Mouse (Mus musculus) heart, postnatal 4 days (tissue): ENCODE measurements around the gene Fam118a. TPM values are rescaled to one million over a fixed set of nuclear protein-coding genes. Genes with fewer than 3 reads are reported as not detected.
A peak's percentile ranks its signal among the peaks of the same experiment; 100 is the strongest.
"Not testable (repeated sequence)": the region's sequence is repeated elsewhere in the genome, so short reads cannot be mapped to it uniquely, and the experiment has no call there.

ENCODE experiments used
- DNase-seq: peaks from one replicate; pipeline ENCODE4 v3.0.0; 2021
- total RNA-seq, 2 experiments: library from RNA; stranded (reverse); gene quantifications; 2 replicates each; pipeline ENCODE4 v1.2.3; 2021

The Fam118a gene
- 10 to 100 TPM; 14.6 to 14.9 TPM for total RNA-seq

DNA sequence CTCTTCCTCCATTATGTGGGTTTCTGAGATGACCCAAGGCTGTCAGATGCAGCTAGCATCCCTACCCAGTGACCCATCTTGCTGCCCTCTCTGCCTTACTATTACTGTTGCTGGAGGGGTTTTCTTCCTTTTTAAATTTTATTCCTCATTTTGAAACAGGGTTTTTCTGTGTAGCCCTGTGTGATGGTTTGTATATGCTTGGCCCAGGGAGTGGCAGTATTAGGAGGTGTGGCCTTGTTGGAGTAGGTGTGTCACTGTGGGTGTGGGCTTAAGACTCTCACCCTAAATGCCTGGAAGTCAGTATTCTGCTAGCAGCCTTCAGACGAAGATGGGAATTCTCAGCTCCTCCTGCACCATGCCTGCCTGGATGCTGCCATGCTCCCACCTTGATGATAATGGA is at the start of gene Fam118a:
TSS of gene Fam118a (plus strand) at position 301 of the 400 bp plus-strand sequence.
- not testable (repeated sequence) for DNase-seq

DNA sequence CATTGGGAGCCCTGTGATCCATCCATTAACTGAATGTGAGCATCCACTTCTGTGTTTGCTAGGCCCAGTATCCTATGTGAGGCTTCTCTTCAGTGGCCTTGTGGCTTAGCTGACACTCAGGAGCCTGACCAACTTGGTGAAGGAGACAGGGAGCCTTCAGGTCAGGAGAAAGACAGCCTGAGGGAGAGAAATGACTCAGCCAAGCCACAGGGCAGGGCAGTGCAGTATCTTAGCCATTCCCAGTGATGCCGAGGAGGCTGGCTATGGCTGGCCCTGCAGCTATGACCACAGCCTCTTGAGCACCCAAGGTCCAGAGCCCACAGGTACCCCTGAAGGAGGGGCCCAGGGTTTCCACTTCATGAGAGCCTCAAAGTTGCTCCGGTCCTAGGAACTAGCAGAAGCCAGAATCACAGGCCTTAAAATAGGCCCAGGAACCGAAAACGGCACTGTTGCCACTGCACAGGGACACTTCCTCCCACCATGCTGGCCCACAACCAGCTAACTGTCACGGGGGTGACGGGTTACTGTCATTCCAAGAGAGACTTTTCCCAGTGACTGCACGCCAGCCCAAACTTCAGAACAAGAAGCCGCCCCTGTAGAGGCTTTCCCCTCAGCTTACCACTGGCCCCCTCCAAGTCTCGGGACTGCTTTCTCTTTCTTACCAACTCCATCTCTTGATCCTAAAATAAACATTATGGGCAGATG is 47.0 kb upstream of the Fam118a start:
- peak; percentile 17 for DNase-seq

GRCm38 (mm10) chr15:84982888-84983287 is 45.9 kb upstream of the Fam118a start:
- no peak for DNase-seq

- no peak for DNase-seq
Observed at GRCm38 (mm10) chr15:84983721-84984120, 45.0 kb upstream of the Fam118a start.

DNA sequence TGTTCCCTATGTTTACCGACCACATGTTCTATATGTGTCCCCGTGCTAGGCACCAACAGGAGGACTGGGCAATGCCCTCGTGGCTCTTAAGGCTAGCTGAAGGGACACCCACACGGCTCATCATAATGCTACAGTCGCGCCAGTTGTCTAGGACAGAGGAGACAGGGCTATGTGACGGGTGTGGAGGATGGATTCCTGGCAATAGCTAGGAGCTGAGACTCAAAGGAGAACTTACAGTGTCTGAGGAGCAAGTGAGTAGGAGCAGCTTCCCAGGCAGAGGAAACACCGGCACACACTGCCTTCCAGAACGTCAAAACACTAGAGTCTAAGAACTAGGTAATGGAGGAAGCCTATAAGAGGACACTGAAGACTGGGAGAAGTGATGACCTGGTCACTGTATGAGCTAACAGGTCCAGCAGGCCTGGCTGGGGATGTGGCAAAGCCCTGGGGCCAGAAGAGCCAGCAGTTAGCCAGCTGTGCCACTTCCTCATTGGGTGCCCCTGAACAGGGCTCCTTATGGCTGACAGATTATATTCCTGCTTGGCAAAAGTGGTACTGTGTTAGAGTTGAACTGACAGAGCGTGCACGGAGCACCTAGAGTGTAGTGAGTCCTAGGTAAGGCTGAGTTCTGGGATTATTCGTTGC is 43.1 kb upstream of the Fam118a start:
- DNase-seq, result no peak

DNA sequence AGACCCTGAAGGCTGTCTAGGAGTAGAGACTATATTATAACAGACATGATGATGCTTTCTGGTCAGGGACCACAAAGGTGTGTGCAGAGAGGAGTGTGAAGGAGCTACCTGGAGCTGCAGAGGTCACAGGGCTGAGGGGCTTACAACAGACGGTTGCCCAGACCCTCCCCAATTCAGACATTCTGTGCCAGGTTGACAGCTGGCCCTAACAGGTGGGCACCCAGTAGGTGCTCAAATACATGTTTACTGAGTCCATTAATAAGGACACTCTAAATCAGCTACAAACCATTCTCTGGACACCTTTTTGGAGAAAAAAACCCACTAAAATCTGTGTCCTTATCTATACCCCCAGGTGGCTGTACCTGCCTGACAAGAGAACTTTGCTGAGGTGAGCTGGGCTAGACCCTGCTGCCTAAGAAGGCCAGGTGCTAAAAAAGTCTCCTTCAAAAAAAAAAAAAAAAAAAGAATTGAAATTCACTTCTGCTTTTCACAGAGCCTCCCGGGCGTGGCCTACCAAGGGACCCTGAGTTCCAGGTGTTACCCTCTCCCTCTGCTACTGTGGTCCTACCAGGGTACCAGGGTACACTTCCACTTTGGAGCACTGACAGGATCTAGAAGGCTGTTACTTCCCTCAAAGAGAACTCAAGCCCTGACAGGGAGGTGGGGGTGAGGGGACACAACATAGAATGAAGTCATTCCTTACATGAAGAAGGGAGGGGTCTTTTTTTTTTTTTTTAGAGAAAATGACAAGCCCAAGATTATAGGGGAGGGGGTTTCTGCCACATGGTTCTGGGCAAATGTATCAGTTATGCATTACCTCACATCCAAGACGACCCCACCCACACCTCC is 42.4 kb upstream of the Fam118a start:
- no peak for DNase-seq

DNA sequence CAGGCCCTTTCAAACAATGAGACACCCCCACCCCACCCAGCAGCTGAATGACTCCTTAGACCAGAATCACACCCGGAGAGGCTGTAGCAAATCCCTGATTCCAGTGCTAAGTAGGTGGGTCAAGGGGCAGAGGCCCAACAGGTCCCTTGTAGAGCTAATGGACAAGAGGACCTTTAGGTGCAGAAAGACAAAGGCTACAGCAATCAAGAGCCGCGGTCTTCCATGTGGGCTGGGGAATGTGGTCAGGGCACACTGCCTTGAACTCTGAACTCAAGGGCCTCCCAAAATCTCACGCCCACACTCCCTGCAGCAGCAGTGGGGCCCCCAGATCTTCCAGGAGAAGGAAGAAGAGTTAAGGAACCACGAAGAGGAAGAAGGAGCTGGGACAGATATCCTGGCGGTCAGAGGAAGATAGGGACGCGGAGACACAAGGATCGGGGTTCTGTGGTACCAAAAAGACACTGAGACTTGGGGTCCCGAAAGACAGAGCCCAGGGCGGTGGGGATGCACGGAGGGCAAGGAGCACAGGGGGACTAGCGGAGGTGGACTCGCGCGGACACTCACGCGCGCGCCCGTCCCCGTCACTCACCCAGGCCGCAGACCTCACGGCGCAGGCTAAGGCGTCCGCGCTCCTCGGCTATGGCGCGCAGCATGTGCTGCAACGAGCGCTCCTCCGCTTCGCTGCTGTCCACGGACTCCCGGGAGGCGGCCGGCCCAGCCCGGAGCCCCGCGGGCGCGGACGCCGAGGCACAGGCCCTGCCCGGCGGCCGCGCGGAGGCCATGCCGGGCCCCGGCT is 41.5 kb upstream of the Fam118a start:
- peak; percentile 54 for DNase-seq

GRCm38 (mm10) chr15:84987874-84988825 is 40.6 kb upstream of the Fam118a start, which contains the start of gene 5031439G07Rik:
Gene 5031439G07Rik, minus strand, starts transcription at chr15:84988551.
- peak; percentile 91 for DNase-seq

- no peak for DNase-seq
Observed at GRCm38 (mm10) chr15:84989098-84989497, 39.6 kb upstream of the Fam118a start.

- no peak for DNase-seq
Observed at GRCm38 (mm10) chr15:84989771-84990170, 39.0 kb upstream of the Fam118a start.

DNA sequence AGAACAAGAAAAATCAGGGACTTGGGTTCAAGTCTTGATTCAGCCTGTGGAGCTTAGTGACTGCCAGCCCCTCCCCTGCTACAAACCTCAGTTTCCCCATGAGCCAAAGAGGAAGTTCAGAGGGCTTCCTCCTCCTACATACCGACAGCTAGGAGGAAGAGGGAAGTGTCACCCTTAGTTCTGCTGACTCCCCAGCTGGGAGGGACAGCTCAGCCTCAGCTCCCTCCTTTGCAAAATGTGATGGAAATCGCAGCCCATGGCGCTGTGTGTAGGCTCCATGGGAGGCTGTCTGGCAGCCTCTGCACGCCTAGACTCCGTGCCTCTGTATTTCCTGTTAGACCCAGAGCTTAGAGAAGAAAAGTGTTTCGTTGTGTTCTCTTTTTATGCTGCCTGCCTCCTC is 34.2 kb upstream of the Fam118a start:
- DNase-seq, result no peak

GRCm38 (mm10) chr15:84995041-84995440 is 33.7 kb upstream of the Fam118a start:
- no peak for DNase-seq

DNA sequence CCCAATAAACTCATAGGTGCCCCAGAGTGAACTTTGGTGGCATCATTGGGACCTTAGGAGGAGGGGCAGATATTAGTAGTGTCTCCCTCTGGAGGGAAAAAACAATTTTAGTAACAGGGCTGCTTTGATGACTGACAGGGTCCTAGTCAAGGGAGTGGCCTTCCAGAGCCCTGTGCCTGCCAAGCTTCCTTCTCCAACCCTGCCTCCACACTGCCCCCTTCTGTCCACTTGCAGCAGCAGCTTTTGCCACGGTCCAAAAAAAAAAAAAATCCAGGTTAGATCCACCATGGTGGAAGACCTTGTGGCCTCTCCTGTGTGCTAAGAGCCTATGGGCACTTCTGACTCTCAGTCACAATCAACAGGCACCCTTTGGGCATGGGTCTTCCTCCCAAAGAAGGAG is 32.8 kb upstream of the Fam118a start:
- peak; percentile 83 for DNase-seq

DNA sequence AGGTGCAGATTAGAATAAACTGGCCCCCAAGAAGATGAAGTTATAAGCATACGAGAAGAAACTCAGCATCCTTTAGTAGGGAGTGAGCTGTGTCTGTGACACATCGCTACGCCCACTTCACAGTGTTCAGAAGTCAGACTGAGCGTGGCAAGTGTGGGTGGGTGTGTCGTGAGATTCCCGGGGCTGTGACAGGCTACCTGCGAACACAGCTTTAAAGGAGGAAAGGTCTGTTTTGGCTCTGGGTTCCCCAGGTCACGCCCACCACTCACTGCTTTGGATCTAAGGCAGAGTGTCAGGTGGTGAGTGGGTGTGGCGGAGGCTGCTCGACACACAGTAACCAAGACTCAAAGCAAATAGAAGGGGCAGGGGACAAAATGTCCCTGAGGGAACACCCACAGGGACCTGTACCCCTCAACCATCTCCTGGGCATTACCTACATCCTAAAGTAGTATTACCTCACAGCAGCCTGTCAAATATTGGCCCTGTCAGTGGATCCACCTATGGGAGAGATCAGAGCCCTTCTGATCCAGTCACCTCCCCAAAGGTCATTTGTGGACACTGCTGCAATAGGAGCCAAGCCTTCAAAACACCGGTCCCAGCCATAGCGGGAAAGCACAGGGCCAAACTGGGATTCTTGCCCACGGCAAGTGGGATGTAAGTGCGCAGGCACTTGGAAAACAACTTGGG is 30.8 kb upstream of the Fam118a start:
- DNase-seq, result no peak

GRCm38 (mm10) chr15:84999911-85000310 is 28.8 kb upstream of the Fam118a start:
- DNase-seq, result no peak

- peak; percentile 89 for DNase-seq
Observed at GRCm38 (mm10) chr15:85000984-85001982, 27.5 kb upstream of the Fam118a start.

DNA sequence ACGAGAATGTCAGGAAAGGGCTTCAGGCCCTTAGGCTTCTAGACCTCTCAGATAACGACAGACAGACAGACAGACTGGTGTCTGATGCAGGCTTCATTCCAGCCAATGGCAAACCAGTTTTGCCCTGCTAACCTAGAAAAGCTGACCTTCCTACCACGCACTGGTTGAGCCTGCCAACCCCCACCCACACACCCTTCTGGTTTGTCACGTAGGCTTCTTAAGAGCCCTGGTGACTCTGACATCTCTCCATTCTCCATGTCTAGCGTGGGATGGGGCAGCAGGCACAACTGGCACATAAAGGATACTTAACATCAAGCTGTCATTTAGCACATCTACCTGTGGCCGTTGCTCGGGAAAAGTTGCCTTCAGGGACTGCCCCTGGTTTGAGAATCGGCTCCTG is 19.1 kb upstream of the Fam118a start:
- DNase-seq, result no peak

DNA sequence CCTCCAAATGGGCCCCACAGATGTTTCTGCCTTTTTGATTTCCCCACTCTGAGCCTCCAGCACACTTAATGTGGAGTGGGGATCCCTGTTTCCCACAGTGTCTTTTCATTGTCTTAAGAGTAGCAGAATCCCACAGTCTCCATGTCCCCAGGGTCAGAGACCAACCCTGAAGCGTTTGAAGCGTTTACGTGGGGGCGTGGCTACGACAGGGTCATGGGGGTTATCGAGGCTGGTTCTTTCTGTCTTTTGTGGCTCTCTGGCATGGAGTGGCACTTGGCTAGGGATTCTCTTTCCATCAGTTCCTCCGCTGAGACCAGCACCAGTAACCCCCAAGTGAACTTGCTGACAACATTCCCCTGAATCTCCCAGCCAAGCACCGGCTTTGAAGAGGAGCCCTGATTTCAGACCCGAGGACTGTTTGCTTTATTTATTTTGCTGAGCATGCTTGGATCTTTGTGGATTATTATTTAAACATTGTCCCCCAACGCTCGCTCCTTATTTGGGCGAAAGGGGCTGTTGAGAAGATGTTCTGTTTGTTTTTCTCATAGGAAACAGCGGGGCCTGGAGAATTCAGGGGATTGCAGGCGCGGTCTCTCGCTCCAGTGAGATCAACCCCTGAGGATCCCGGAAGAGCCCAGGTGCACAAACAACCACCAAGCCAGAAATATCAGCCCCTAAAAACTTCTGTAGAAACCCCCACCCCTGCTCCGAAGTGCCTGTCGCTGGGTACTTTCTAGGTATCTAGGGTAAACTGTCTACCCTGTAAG is 16.7 kb upstream of the Fam118a start:
- peak; percentile 21 for DNase-seq
